Mouse (Mus musculus): ENCODE measurements around the gene Ptpre. TPM values are rescaled to one million over a fixed set of nuclear protein-coding genes. Genes with fewer than 3 reads are reported as not detected.
A peak's percentile ranks its signal among the peaks of the same experiment; 100 is the strongest.

Gene Ptpre
- polyA plus RNA-seq, 1 experiment from 2014 or later, result 0.83 TPM

DNA sequence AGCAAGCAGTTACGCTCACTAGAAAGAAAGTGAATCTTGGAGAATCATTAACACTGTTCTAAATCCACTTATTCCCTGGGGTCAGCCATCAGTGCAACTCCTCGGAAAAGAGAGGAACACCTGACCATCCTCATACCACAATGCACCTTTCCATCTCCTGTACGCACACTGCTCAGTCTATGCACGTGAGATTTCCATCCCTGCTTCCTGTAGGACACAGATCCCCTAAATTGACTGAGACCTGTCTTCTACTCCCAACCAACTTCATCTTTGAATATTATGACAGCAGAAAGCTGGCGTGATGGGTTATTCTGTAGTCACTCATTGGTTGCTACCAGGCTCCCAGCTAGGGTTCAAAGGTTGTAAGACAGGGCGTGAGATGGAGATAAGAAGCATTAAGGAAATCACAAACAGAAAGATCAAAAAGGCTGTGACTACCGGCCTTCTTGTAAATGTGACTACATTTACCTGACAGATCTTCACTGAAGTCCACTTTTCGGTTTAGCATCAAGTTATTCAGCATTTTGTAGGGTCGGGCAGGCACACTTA, 166.4 kb downstream of the Ptpre start:
- Histone ChIP-seq H3K4me2 (replicated peaks; ENCODE audit: low read depth, low read length) (no peak overlapping the region), H3K4me1 (replicated peaks; ENCODE audit: control insufficient read depth, insufficient read depth, low read length) (no peaks in the 10 kb centered on the region), H3K9me3 (ENCODE audit: control insufficient read depth, low read length) (no peaks in the 10 kb centered on the region), H3K27me3 (ENCODE audit: control insufficient read depth, insufficient read depth, low read length) (no peaks in the 10 kb centered on the region), H3K4me3 (ENCODE audit: low read depth, low read length) (no peak overlapping the region), H3K36me3 (ENCODE audit: control insufficient read depth, insufficient read depth, low read length) (peaks cover 21% of the 10 kb centered on the region), H3K9ac (ENCODE audit: low read depth, low read length) (no peak overlapping the region), H3K27ac (ENCODE audit: low read depth, low read length) (no peak overlapping the region)
- DNase-seq (ENCODE audit: low spot score), result no peak
- 95% methylated on average over 9 of the region's 9 CpGs for WGBS
- no peak for ATAC-seq (ENCODE audit: low FRiP score)

DNA sequence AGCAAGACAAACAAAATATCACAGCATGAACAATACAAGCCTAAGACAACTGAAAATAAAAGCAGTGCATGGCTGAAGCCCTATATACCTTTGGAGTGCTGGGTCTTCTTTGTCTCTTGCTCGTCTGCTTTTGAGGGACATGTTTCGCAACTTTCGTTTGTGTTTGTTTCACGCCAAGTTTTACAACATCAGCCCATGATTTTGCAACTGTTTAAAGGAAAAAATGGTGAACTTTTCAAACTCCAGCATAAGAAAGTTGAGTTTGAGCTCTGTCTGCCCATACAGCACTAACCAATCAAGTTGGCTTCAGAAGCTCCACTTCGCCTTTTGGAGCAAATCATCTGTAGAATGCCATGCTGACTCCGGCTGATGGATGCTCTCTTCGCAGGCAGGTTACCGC, 167.0 kb downstream of the Ptpre start:
- no peak for DNase-seq (ENCODE audit: low spot score)
- no peak overlapping the region for H3K9ac ChIP-seq (ENCODE audit: low read depth, low read length)
- no peaks in the 10 kb centered on the region for H3K4me1 ChIP-seq (replicated peaks; ENCODE audit: control insufficient read depth, insufficient read depth, low read length)
- no peak overlapping the region for H3K4me2 ChIP-seq (replicated peaks; ENCODE audit: low read depth, low read length)
- no peaks in the 10 kb centered on the region for H3K9me3 ChIP-seq (ENCODE audit: control insufficient read depth, low read length)
- H3K36me3 ChIP-seq (ENCODE audit: control insufficient read depth, insufficient read depth, low read length), result peaks cover 20% of the 10 kb centered on the region
- H3K4me3 ChIP-seq (ENCODE audit: low read depth, low read length), result no peak overlapping the region
- 95% methylated on average over 8 of the region's 8 CpGs for WGBS
- H3K27me3 ChIP-seq (ENCODE audit: control insufficient read depth, insufficient read depth, low read length), result no peaks in the 10 kb centered on the region
- ATAC-seq (ENCODE audit: low FRiP score), result no peak
- H3K27ac ChIP-seq (ENCODE audit: low read depth, low read length), result no peak overlapping the region

DNA sequence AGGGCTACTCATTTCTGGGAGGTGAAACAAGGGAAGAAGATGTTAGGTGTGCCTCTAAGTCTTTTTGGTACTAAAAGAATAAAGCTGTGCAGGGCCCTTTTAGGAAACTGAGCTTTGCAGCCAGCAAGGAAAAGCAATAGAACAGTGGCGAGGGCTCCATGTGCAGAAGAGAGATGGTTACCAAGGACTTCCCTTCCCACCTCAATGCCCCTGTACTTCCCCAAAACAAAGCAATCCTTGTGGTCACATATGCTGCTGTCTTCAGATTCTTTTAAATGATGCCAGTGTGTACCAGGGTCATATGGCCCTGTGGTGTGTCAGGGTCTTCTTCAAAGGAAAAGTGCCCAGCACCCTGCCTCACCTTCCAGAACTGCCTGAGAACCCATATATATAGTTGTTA, 167.8 kb downstream of the Ptpre start:
- Histone ChIP-seq H3K9me3 (ENCODE audit: control insufficient read depth, low read length) (no peaks in the 10 kb centered on the region), H3K4me3 (ENCODE audit: low read depth, low read length) (no peak overlapping the region), H3K27me3 (ENCODE audit: control insufficient read depth, insufficient read depth, low read length) (no peaks in the 10 kb centered on the region), H3K4me2 (replicated peaks; ENCODE audit: low read depth, low read length) (no peak overlapping the region), H3K4me1 (replicated peaks; ENCODE audit: control insufficient read depth, insufficient read depth, low read length) (no peaks in the 10 kb centered on the region), H3K27ac (ENCODE audit: low read depth, low read length) (no peak overlapping the region), H3K9ac (ENCODE audit: low read depth, low read length) (no peak overlapping the region), H3K36me3 (ENCODE audit: control insufficient read depth, insufficient read depth, low read length) (peaks cover 20% of the 10 kb centered on the region)
- ATAC-seq (ENCODE audit: low FRiP score), result no peak
- 93% methylated on average over 1 of the region's 1 CpGs for WGBS
- DNase-seq (ENCODE audit: low spot score), result no peak

DNA sequence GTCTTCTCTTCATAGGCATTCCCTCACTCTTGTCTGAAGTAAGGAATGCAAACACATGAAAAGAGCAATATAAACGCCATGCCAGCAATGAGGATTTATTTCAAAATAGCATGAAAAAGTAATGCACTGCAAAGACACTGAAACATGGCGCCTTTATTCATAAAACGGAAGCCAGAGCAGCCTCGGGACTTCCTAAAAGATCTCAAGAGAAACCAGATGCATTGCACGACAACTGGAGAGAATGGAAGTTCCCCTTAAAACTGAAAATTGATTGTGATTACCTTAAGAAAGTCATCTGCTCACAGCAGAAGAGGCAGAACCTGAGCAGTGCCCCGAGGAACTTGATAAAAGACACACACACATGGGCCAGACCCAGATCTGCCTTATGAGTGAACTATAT, 168.5 kb downstream of the Ptpre start:
- Histone ChIP-seq H3K4me2 (replicated peaks; ENCODE audit: low read depth, low read length) (no peak overlapping the region), H3K9ac (ENCODE audit: low read depth, low read length) (no peak overlapping the region), H3K9me3 (ENCODE audit: control insufficient read depth, low read length) (no peaks in the 10 kb centered on the region), H3K27me3 (ENCODE audit: control insufficient read depth, insufficient read depth, low read length) (no peaks in the 10 kb centered on the region), H3K4me3 (ENCODE audit: low read depth, low read length) (no peak overlapping the region), H3K27ac (ENCODE audit: low read depth, low read length) (no peak overlapping the region), H3K36me3 (ENCODE audit: control insufficient read depth, insufficient read depth, low read length) (peaks cover 18% of the 10 kb centered on the region), H3K4me1 (replicated peaks; ENCODE audit: control insufficient read depth, insufficient read depth, low read length) (no peaks in the 10 kb centered on the region)
- ATAC-seq (ENCODE audit: low FRiP score) (no peak), DNase-seq (ENCODE audit: low spot score) (no peak)
- WGBS, result 95% methylated on average over 6 of the region's 6 CpGs

DNA sequence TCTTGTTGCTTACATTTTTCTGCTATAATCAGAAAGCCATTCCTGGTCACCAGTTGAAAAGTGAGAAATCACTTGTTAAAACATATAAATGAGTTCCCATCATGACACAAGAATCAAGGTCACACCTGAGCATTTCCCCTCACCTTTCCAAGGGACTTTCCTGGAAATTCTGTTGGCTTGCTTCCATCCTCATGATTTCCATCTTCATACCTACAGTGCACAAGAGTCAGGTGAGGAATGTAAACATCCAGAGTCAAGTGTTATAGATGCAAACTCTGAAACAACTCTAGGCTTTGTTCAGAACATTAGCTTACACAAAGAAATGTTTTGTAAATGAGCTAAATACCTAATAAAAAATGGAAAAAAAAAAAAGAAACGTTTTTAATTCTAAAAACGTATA, 173.4 kb downstream of the Ptpre start:
- H3K4me1 ChIP-seq (replicated peaks; ENCODE audit: control insufficient read depth, insufficient read depth, low read length), result peaks cover 2% of the 10 kb centered on the region; the same call in 1 of the 2 replicates
- no peak overlapping the region for H3K4me3 ChIP-seq (ENCODE audit: low read depth, low read length)
- H3K4me2 ChIP-seq (replicated peaks; ENCODE audit: low read depth, low read length), result no peak overlapping the region
- H3K36me3 ChIP-seq (ENCODE audit: control insufficient read depth, insufficient read depth, low read length), result peaks cover 11% of the 10 kb centered on the region; the same call in 1 of the 2 replicates
- no peak for DNase-seq (ENCODE audit: low spot score)
- H3K27me3 ChIP-seq (ENCODE audit: control insufficient read depth, insufficient read depth, low read length), result no peaks in the 10 kb centered on the region
- no peak for ATAC-seq (ENCODE audit: low FRiP score)
- 83% methylated on average over 2 of the region's 2 CpGs for WGBS
- H3K9ac ChIP-seq (ENCODE audit: low read depth, low read length), result no peak overlapping the region
- H3K27ac ChIP-seq (ENCODE audit: low read depth, low read length), result no peak overlapping the region
- H3K9me3 ChIP-seq (ENCODE audit: control insufficient read depth, low read length), result no peaks in the 10 kb centered on the region

DNA sequence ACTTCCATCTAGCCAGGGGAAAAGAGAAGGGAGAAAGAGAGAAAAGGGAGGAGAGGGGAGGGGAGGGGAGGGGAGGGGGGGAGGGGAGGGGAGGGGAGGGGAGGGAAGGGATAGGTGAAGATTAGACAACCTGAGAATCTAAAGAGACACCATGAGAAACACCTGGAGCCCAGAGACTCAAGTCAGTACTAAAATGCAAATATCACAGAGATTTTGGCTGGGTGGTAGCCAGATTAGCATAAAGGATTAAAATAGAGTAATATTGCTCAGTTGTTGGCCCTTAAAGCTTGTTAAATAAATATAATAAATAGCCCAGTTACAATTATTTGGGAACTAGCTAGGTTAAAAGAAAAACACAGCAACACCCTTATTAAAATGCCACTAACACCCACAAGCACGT, 175.3 kb downstream of the Ptpre start:
- Histone ChIP-seq H3K9me3 (ENCODE audit: control insufficient read depth, low read length) (no peaks in the 10 kb centered on the region), H3K27me3 (ENCODE audit: control insufficient read depth, insufficient read depth, low read length) (no peaks in the 10 kb centered on the region), H3K4me2 (replicated peaks; ENCODE audit: low read depth, low read length) (no peak overlapping the region), H3K4me3 (ENCODE audit: low read depth, low read length) (no peak overlapping the region), H3K4me1 (replicated peaks; ENCODE audit: control insufficient read depth, insufficient read depth, low read length) (peaks cover 2% of the 10 kb centered on the region; the same call in 1 of the 2 replicates), H3K9ac (ENCODE audit: low read depth, low read length) (no peak overlapping the region), H3K27ac (ENCODE audit: low read depth, low read length) (no peak overlapping the region), H3K36me3 (ENCODE audit: control insufficient read depth, insufficient read depth, low read length) (0 out of 2 replicates have a peak, but pooled peaks cover under 1% of the 10 kb centered on the region)
- 84% methylated on average over 1 of the region's 1 CpGs for WGBS
- ATAC-seq (ENCODE audit: low FRiP score) (no peak), DNase-seq (ENCODE audit: low spot score) (no peak)

DNA sequence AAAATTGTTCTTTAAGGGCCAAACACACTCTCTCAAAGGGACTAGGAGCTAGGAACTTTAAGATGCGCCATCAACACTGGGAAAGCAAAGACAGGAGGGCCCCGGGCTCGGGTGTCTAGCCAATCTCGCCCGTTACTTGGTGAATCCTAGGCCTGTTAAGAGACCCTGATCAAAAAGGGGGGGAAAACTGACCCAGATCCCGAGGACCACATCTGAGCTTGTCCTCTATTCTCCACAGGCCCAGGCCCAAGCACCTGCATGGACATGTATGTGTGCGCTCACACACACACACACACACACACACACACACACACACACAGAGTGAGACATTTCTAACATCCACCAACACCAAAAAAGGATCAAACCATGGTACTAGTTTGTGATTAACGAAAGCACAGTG, 176.0 kb downstream of the Ptpre start:
- ATAC-seq (ENCODE audit: low FRiP score), result no peak
- Histone ChIP-seq H3K36me3 (ENCODE audit: control insufficient read depth, insufficient read depth, low read length) (no peaks in the 10 kb centered on the region), H3K9ac (ENCODE audit: low read depth, low read length) (no peak overlapping the region), H3K4me1 (replicated peaks; ENCODE audit: control insufficient read depth, insufficient read depth, low read length) (peaks cover 2% of the 10 kb centered on the region; the same call in 1 of the 2 replicates), H3K9me3 (ENCODE audit: control insufficient read depth, low read length) (no peaks in the 10 kb centered on the region), H3K4me3 (ENCODE audit: low read depth, low read length) (peak overlapping the region; percentile 91), H3K27ac (ENCODE audit: low read depth, low read length) (no peak overlapping the region), H3K27me3 (ENCODE audit: control insufficient read depth, insufficient read depth, low read length) (no peaks in the 10 kb centered on the region), H3K4me2 (replicated peaks; ENCODE audit: low read depth, low read length) (peak overlapping the region; percentile 27)
- DNase-seq (ENCODE audit: low spot score), result no peak
- WGBS, result 78% methylated on average over 8 of the region's 8 CpGs

DNA sequence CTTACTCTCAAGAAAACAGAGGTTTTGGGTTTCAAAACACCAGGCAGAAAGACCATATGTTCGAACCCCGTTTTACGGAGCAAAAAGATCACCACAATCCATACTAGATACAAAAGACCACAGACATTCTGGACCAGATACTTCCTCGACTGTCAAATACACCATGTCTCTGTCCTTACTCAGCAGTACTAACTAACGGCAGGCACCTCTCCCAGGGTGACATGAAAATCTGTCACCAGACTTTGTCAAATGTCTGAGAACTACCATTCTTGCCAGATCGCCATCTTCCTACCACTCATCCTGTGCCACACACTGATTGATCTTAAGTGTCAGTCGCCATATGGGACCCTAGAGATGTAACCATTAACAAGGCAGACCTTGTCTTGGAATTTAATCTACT, 177.9 kb downstream of the Ptpre start:
- Histone ChIP-seq H3K27ac (ENCODE audit: low read depth, low read length) (no peak overlapping the region), H3K4me3 (ENCODE audit: low read depth, low read length) (peak overlapping the region; percentile 91), H3K9me3 (ENCODE audit: control insufficient read depth, low read length) (no peaks in the 10 kb centered on the region), H3K4me1 (replicated peaks; ENCODE audit: control insufficient read depth, insufficient read depth, low read length) (peaks cover 2% of the 10 kb centered on the region; the same call in 1 of the 2 replicates), H3K27me3 (ENCODE audit: control insufficient read depth, insufficient read depth, low read length) (no peaks in the 10 kb centered on the region), H3K4me2 (replicated peaks; ENCODE audit: low read depth, low read length) (peak overlapping the region; percentile 88), H3K9ac (ENCODE audit: low read depth, low read length) (peak overlapping the region; percentile 88), H3K36me3 (ENCODE audit: control insufficient read depth, insufficient read depth, low read length) (no peaks in the 10 kb centered on the region)
- 5% methylated on average over 7 of the region's 7 CpGs for WGBS
- ATAC-seq (ENCODE audit: low FRiP score) (no peak), DNase-seq (ENCODE audit: low spot score) (peak; percentile 34)

DNA sequence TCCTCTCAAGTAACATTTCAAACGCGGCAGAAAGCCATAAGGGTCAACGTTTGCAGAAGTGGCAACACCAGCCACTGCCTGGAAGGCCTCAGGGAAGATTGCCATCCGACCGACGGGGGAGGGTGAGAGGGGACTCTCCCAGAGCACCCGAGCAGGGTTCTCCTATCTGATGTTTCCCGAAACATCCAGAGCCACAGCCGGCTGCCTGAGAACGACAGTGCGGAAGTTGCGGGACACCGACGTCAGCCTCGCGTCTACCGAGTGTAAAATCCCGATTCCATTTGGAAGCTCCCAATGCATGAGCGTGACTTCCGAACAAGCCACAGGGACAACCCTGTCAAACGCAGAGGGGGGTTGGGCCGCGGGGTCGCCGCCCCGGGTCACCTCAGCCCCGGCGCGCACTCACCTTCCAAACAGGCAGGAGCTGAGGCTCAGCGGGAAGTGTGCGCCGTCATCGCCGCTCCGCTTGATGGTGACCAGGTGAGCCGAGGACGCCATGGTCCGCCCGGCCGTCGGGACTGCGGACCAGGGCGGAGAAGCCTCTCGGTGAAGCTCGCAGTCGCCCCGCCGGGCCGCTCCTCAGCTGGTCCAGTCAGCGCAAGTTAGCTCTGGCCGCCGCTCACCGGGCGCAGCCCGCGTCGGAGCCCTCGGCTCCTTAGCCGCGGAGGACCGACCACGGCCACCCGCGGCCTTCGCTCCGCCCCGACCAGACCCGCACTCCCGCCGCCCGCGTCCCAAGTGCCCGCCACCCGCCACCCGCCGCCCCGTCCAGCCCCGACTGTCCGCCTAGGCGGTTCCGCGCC, 178.6 kb downstream of the Ptpre start, which contains the start of gene Mki67:
Gene Mki67, minus strand, starts transcription at position 720 of the 803 bp plus-strand sequence.
- Histone ChIP-seq H3K4me3 (ENCODE audit: low read depth, low read length) (peak within 1 kb of the TSS; percentile 91), H3K27ac (ENCODE audit: low read depth, low read length) (peak within 1 kb of the TSS; percentile 54), H3K36me3 (ENCODE audit: control insufficient read depth, insufficient read depth, low read length) (no peaks in the 10 kb centered on the region), H3K9ac (ENCODE audit: low read depth, low read length) (peak within 1 kb of the TSS; percentile 88), H3K4me2 (replicated peaks; ENCODE audit: low read depth, low read length) (peak within 1 kb of the TSS; percentile 88), H3K4me1 (replicated peaks; ENCODE audit: control insufficient read depth, insufficient read depth, low read length) (peaks cover 2% of the 10 kb centered on the region; the same call in 1 of the 2 replicates), H3K9me3 (ENCODE audit: control insufficient read depth, low read length) (no peaks in the 10 kb centered on the region), H3K27me3 (ENCODE audit: control insufficient read depth, insufficient read depth, low read length) (no peaks in the 10 kb centered on the region)
- WGBS, result under 1% methylated on average over 74 of the region's 82 CpGs
- DNase-seq (ENCODE audit: low spot score) (peak; percentile 51), ATAC-seq (ENCODE audit: low FRiP score) (peak; percentile 73)

Data from hindbrain, embryonic 11.5 days (tissue).